Mouse (Mus musculus) skeletal muscle tissue, adult 2 months (tissue): ENCODE data around the gene Myg1.
A peak's percentile ranks its signal among the peaks of the same experiment; 100 is the strongest.

Experiments
- DNase-seq: peaks from one replicate; pipeline ENCODE4 v3.0.0-alpha.2; 2012; ENCODE audit warnings: low read depth, low spot score

Myg1 gene

GRCm38 (mm10) chr15:102344490-102344889, 13.0 kb downstream of the Myg1 start:
- DNase-seq, result no peak

DNA sequence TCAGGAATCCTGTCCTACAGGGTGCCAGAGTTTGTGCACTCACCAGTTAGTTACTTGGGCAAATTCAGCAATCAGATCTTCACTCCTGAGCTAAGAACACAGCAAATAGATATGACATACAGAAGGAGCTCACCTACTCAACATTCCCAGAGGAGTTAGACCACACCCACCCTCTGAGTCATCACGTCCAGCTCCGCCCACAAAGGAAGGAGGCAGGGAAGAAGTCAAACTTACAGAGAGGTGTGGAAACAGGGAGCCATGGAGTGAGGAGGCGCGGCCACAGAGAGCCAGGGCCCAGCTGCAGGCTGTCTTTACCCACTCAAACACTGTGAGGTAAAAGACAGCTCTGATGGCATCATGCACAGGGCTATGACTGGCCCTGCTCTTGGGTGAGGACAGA, 14.9 kb downstream of the Myg1 start:
- no peak for DNase-seq

- peak; percentile 95 for DNase-seq
Measured at GRCm38 (mm10) chr15:102350138-102350941, 18.8 kb downstream of the Myg1 start, which contains the start of gene Aaas. Gene Aaas, minus strand, starts transcription at chr15:102350771.

DNA sequence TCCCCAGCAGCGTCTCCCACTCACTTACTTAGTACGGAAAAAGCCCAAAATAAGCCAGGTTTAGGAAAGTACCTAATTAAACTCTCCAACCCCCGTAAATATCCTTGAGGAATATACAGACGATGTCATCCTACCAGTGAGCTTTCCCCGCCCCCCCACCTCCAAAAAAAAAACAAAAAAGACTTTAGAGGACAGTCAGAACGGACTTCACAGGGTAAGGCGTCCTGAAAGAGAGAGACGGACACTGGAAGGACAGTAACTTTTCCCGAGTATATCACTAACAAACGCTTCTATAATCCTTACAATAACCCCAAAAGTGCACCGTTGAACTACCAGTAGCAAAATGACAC, 19.4 kb downstream of the Myg1 start:
- DNase-seq, result no peak

GRCm38 (mm10) chr15:102352177-102352576, 20.7 kb downstream of the Myg1 start:
- no peak for DNase-seq

GRCm38 (mm10) chr15:102353986-102354385, 22.5 kb downstream of the Myg1 start:
- no peak for DNase-seq

DNA sequence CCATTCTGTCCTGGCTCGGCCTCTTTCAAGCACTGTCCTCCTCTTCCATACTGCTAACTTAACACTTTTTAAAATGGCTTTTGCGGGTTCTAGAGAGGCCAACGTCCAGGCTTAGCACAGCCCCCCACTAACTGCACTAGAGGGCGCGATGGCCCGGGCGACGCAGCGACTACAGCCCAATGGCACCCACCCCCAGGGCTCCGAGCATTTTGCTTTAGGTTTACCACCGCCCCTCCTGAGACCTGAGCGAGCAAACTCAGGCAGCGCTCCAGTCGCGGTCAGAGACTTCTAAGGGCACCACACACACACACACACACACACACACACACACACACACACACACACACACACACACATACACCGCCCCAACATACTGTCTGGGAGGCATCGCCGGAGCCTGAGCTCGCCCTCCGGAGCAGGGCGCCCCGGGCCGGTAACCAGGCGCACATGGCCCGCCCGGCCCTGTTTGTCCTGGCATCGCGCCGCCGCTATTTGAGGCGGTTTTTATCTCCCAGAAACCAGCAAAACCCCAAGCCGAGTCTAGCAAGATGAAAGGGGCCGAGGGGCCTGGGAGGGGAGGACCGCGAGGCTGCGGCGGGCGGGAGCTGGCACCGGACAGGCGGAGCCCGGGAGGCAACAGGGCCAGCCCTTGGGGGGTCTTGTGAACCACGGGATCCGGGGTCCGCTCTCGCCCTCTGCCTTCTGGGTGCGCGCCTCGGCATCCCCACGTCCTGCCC, 23.8 kb downstream of the Myg1 start:
- no peak for DNase-seq

DNA sequence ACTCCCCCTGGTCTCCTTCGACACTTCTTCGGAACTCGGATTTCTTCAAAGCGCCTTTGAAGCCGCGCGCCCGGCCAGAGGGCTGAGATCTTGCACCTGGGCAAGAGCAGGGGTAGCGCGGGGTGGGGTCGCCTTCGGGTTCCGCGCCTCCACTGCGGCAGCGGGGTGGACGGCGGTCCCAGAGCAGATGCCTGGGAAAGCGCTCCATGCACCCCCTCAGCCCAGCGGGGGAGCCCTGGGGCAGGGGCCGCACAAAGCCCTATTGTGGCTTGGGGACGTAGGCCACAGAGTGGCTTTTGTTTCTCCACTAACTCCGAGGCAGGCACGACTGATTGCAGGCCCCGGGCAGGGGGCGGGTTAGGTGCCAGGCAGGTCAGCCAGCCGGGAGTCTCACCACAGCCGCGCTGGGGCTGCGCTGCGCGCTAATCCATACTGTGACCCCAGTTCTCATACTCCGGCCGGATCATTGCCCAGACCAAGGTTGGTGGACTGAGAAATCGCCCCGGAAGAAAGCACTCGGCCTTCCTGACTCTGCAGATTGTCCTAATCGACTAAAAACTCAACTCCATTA, 24.4 kb downstream of the Myg1 start:
- DNase-seq, result no peak

GRCm38 (mm10) chr15:102356501-102357325, 25.2 kb downstream of the Myg1 start:
- DNase-seq, result no peak

- DNase-seq, result no peak
Measured at GRCm38 (mm10) chr15:102358126-102358525, 26.6 kb downstream of the Myg1 start.

- no peak for DNase-seq
Measured at GRCm38 (mm10) chr15:102358834-102359233, 27.3 kb downstream of the Myg1 start.

GRCm38 (mm10) chr15:102362648-102363047, 31.1 kb downstream of the Myg1 start:
- DNase-seq, result no peak

DNA sequence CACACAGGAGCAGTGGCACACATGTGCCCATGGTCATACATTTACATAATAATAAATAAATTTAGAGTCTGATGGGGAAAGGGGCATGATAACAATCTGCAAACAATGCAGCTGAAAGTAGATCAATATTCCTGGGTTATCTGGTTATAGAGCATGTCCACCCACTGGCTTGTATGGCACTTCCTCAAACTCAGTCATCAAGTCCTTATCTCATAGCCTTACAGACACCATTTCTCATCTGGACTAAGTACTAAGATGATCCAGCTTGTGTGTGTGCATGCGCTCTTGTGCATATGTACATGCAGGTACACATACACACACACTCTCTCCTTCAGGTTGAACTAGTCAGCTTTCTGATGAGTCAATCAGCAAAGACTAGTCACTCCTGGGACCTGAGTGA, 33.2 kb downstream of the Myg1 start:
- no peak for DNase-seq

DNA sequence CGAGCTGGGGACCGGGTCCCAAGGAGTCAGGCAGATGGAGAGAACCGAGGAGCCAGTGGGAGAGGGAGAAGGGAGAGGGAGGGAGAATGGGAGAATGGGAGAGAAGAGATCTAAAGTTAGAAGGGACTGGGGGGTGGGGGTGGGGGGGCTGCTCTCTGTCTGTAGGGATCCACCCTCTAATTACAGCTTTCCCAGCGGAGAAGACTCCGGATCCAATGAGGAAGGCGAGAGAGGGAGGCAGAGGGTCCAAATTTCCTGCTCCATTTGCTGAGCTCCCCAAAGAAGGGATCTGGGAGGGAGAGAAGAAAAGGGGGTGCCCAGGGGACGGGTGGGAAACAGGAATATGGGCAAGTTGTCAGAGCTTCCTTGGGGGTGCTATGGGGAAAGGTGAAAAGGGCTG, 34.7 kb downstream of the Myg1 start:
- no peak for DNase-seq

GRCm38 (mm10) chr15:102366733-102367344, 35.3 kb downstream of the Myg1 start, which contains the start of gene Sp7:
Gene Sp7, minus strand, starts transcription at chr15:102367182.
- DNase-seq, result no peak

DNA sequence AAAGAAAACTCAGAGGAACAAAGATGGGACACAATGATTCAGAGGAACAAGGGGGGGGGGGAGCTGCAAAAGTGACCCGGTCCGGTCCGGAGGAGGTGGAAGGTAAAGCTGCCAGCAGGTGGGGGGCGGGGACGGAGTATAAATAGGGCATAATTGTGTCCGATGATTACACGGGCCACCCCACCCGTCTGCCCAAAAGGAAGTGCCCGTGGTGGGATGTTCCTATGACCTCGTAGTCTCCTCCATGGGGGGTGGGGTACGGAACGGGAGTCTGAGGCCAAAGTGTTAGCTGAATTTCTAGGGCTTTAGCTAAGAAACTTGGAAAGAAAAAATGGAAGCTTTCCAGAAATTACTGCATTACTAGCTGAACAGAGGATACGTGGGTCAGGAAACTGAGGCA, 38.5 kb downstream of the Myg1 start:
- DNase-seq, result no peak

DNA sequence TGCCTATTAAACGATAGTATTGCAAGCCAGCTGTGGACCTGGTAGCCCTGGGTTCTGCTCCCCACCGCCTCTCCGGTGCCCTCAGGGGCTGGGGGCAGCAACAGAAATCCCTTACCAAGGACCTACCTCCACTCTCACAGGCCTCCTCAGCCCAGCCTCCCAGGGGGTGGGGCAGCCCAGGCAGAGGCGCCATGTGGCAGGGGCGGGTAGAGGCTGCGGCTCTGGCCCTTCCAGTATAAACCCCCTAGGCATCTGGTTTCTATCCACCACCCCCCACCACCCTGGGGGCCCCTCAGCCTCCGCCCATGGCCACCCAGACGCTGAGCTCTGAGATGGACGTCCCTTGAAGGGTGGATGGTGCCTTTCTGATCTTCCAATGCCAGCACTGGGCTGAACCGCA, 39.2 kb downstream of the Myg1 start:
- no peak for DNase-seq

DNA sequence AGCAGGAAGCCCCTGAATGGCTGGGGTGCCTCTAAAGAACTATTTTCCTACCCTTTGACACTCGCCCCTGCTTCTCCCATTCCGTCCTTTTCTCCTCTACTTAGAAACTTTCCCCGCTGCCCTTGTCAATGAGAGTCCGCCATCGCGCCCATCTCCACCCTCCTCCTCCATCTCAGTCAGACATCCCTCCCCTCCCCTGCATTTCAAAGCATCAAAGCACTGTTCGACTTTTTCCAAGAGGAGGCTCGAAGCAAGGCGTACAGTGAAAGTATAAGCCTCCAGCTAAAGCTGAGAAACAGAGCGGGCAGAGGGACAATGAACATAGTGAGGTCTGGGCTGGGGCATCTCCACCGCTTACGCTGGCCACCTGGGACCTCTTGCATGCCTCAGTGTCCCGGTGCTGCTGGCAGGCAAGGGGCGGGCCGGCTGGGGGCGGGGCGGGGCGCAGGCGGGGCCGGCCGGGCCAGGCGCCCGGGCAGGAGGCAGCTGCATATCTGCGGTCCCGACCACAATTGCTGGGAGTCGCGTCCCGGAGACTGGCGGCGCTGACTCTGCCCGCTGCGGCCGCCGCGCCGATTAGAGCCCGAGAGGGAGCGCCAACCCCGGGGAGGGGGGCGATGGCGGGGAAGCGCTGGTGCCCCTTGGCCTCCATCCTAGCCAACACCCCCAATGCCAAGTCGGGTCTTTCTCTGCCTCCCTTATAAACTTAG, 45.1 kb downstream of the Myg1 start:
- peak; percentile 37 for DNase-seq

- peak; percentile 80 for DNase-seq
Measured at GRCm38 (mm10) chr15:102377163-102377543, 45.6 kb downstream of the Myg1 start.

- DNase-seq, result peak; percentile 71
Measured at GRCm38 (mm10) chr15:102377810-102378262, 46.3 kb downstream of the Myg1 start.

DNA sequence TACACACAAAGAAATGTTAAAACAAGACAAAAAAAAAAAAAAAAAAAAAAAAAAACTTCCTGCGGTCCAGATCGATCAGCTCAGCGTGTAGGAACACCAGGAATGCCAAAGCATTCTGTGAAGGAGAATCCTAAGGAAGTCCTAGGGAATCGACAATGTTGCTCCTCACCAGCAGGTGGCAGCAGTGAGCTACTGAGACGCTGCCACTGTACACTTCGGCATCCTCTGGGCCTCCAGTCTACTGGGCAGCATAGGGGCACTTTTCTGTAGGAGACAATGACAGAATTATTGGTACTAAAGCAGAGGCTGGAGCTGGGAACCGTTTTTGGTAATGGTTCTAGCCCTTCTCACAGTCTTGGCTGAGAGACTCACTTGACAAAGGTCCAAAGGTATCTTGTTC, 50.1 kb downstream of the Myg1 start:
- DNase-seq, result peak; percentile 78
